Mouse (Mus musculus) layer of hippocampus, adult 18-20 months (tissue): ENCODE data around the gene Mthfs. TPM values are rescaled to one million over a fixed set of nuclear protein-coding genes. Genes with fewer than 3 reads are reported as not detected.

Experiments used
- total RNA-seq, 2 experiments: library from RNA; stranded (reverse); gene quantifications; 2 replicates each; pipeline ENCODE4 v1.2.3; 2021

Mthfs gene
- total RNA-seq, 2 experiments from 2014 or later = 32.4 to 41.5 TPM

Other genes with a start within 250 kb of the Mthfs start
- under 1 TPM; 0.36 to 0.42 TPM for gene Trim43b, start 117.8 kb upstream of the Mthfs start, total RNA-seq
- 1 to 10 TPM in 1 of 2 experiments, not detected in 1; 1.1 TPM for gene Bcl2a1b, start 11.5 kb upstream of the Mthfs start, total RNA-seq
- gene Gm29094, start 11.3 kb upstream of the Mthfs start, total RNA-seq = not detected